8 mouse cellular contexts compared by ENCODE assay signal in genomic region chr4:149542927-149543553, GRCm38 (mm10). TPM values are rescaled to one million over a fixed set of nuclear protein-coding genes. Genes with fewer than 3 reads are reported as not detected.
DNase-seq lines count a peak whose midpoint lies in the region; ATAC-seq and TF ChIP-seq lines count a peak whose summit lies in the region.

No protein-coding gene starts in this region.

- no peak overlapping the region for H3K27ac ChIP-seq in kidney, adult 2 months (ENCODE audit: insufficient read depth, low read depth, low read length)
- no peak overlapping the region for H3K27ac ChIP-seq in limb, embryonic 11.5 days (replicated peaks; ENCODE audit: low read depth, low read length)

- ATAC-seq in limb, embryonic 11.5 days (ENCODE audit: insufficient number of reproducible peaks, low FRiP score, low TSS enrichment, low read depth): no peak

- H3K4me1 ChIP-seq in kidney, adult 2 months (ENCODE audit: control insufficient read depth, insufficient read depth, low read length): no peaks in the 10 kb centered on the region
- H3K4me1 ChIP-seq in limb, embryonic 11.5 days (ENCODE audit: control insufficient read depth, insufficient read depth, low read length): 0 out of 2 replicates have a peak, but pooled peaks cover 3% of the 10 kb centered on the region

- no peak overlapping the region for H3K4me2 ChIP-seq in limb, embryonic 11.5 days (ENCODE audit: low read depth, severe bottlenecking)

- TF ChIP-seq POLR2A in kidney, adult 2 months (IDR thresholded peaks at IDR 0.05; ENCODE audit: low read depth, low read length): no peak

- TF ChIP-seq CTCF in kidney, adult 2 months (conservative IDR thresholded peaks at IDR 0.05; ENCODE audit: insufficient read depth, insufficient read length, low read depth, low read length): peak; percentile 97

- no peak overlapping the region for H3K4me3 ChIP-seq in kidney, adult 2 months (ENCODE audit: insufficient read depth, low read depth, low read length)
- H3K4me3 ChIP-seq in limb, embryonic 11.5 days (ENCODE audit: low read depth, low read length): no peak overlapping the region

- no peaks in the 10 kb centered on the region for H3K36me3 ChIP-seq in kidney, adult 2 months (ENCODE audit: control insufficient read depth, insufficient read depth, low read length)
- H3K36me3 ChIP-seq in limb, embryonic 11.5 days (ENCODE audit: control insufficient read depth, insufficient read depth, low read length): peaks cover 2% of the 10 kb centered on the region; the same call in 1 of the 2 replicates
- H3K36me3 ChIP-seq in splenic B cell, adult 2 months (ENCODE audit: control insufficient read depth, insufficient read depth, low read length, poor library complexity, severe bottlenecking): no peaks in the 10 kb centered on the region

- H3K27me3 ChIP-seq in kidney, adult 2 months (replicated peaks; ENCODE audit: control insufficient read depth, insufficient read depth, low read length): no peaks in the 10 kb centered on the region
- H3K27me3 ChIP-seq in limb, embryonic 11.5 days (ENCODE audit: control insufficient read depth, insufficient read depth, low read length): no peaks in the 10 kb centered on the region
- no peaks in the 10 kb centered on the region for H3K27me3 ChIP-seq in splenic B cell, adult 2 months (ENCODE audit: control insufficient read depth, insufficient read depth, low read length, poor library complexity, severe bottlenecking)

- peak; percentile 72 for DNase-seq in ovary, postnatal 10 days (ENCODE audit: low spot score)
- DNase-seq in ovary, adult 18-20 months (ENCODE audit: low spot score): no peak
- peak; percentile 85 to 96 for DNase-seq in cerebellum, postnatal 36 days
- DNase-seq in gastrocnemius, postnatal 25 days: peak; percentile 50
- peak; percentile 85 for DNase-seq in kidney, adult 2 months
- DNase-seq in limb, embryonic 11.5 days (ENCODE audit: low spot score): peak; percentile 90
- DNase-seq in naive thymus-derived CD4-positive, alpha-beta T cell, adult 2 months (ENCODE audit: low read depth): peak; percentile 94
- peak; percentile 85 for DNase-seq in splenic B cell, adult 2 months (ENCODE audit: low read depth, low spot score)

- no peak overlapping the region for H3K9ac ChIP-seq in limb, embryonic 11.5 days (ENCODE audit: low read length)

- 56% methylated on average over 10 of the region's 10 CpGs for WGBS in kidney, adult 2 months
- WGBS in limb, embryonic 11.5 days: 58% methylated on average over 10 of the region's 10 CpGs

- H3K9me3 ChIP-seq in limb, embryonic 11.5 days (ENCODE audit: control insufficient read depth, low read length): no peaks in the 10 kb centered on the region

RNA-seq across cellular contexts. Expression of gene Ctnnbip1, which starts 25.0 kb away (rescaled TPM):
- 10 to 100 TPM; 24.7 to 29.6 TPM for total RNA-seq in gastrocnemius, postnatal 25 days (2021)
- 20.5 and 24.4 TPM in 2 replicates for polyA plus RNA-seq in kidney, adult 2 months (2012; rRNA removed)
- polyA plus RNA-seq in limb, embryonic 11.5 days (2014; fragmentation: Nextera tagmentation; extraction: Ambion mirVana): 74.7 and 84.6 TPM in 2 replicates

RNA-seq across cellular contexts. Expression of gene Clstn1, which starts 43.2 kb away (rescaled TPM):
- 10 to 100 TPM; 29.0 to 29.1 TPM for total RNA-seq in gastrocnemius, postnatal 25 days (2021)
- polyA plus RNA-seq in kidney, adult 2 months (2012; rRNA removed): 44.9 and 46.3 TPM in 2 replicates
- 24.7 and 30.6 TPM in 2 replicates for polyA plus RNA-seq in limb, embryonic 11.5 days (2014; fragmentation: Nextera tagmentation; extraction: Ambion mirVana)

RNA-seq across cellular contexts. Expression of gene Lzic, which starts 58.0 kb away (rescaled TPM):
- total RNA-seq in gastrocnemius, postnatal 25 days (2021): 10 to 100 TPM; 12.5 to 13.0 TPM
- 7.7 and 8.6 TPM in 2 replicates for polyA plus RNA-seq in kidney, adult 2 months (2012; rRNA removed)
- 61.5 and 64.6 TPM in 2 replicates for polyA plus RNA-seq in limb, embryonic 11.5 days (2014; fragmentation: Nextera tagmentation; extraction: Ambion mirVana)

RNA-seq across cellular contexts. Expression of gene Nmnat1, which starts 58.0 kb away (rescaled TPM):
- total RNA-seq in gastrocnemius, postnatal 25 days (2021): 10 to 100 TPM; 22.8 to 23.4 TPM
- polyA plus RNA-seq in kidney, adult 2 months (2012; rRNA removed): 17.9 and 21.9 TPM in 2 replicates
- 15.8 and 16.5 TPM in 2 replicates for polyA plus RNA-seq in limb, embryonic 11.5 days (2014; fragmentation: Nextera tagmentation; extraction: Ambion mirVana)
